Mouse (Mus musculus) gastrocnemius, postnatal 10 days (tissue): ENCODE results near the gene Grin3b. TPM values are rescaled to one million over a fixed set of nuclear protein-coding genes. Genes with fewer than 3 reads are reported as not detected.
A peak's percentile ranks its signal among the peaks of the same experiment; 100 is the strongest.

Experiments used
- DNase-seq: peaks from one replicate; pipeline ENCODE4 v3.0.0; 2021; ENCODE audit warnings: mixed read lengths
- long read RNA-seq, 2 experiments: library from polyadenylated mRNA; stranded (forward); transcript quantifications; one replicate each; pipeline ENCODE4 v2.0.0; 2021
- total RNA-seq, 2 experiments: library from RNA; stranded (reverse); gene quantifications; 2 replicates each; pipeline ENCODE4 v1.2.3; 2021

The Grin3b gene
- total RNA-seq, result under 1 TPM; 0.14 to 0.38 TPM
- long read RNA-seq, experiment 1, partial matches to known transcripts, result 0 of 1 reads
- long read RNA-seq, experiment 1, other reads (novel, unspliced or antisense), result 1 of 1 reads
- long read RNA-seq, experiment 2, result 0 reads

DNA sequence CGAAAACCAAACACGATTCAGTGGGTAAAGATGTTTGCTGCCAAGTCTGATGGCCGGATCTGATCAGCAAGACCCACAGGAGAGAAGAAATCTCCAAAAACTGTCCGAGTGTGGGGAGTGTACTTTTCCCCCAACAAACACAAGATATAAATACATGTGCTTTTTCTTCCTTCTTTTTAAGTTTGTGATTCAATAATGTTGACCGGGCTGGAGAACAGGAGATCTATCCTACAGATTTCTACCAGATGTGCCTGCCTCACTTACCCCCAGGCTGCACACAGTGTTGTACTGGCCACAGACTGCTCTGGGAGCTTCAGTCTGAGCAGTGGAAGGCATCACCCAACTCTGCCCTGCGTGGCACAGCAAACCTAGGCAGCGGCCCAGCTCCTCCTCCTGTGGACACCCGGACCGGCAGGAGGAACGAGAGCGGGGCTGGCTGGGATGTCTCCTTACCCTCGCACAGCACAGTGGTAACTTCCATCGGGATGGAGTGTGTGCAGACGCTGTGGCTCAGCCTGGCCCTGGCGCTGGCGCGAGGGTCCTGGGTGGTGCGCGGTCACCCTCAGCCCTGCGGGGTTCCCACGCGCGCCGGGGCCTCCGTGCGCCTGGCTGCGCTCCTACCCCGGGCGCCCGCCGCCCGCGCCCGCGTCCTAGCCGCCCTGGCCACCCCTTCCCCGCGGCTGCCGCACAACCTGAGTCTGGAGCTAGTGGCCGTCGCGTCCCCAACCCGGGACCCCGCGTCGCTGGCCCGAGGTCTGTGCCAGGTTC, at the start of gene Grin3b:
TSS of gene Grin3b (plus strand) at position 301 of the 768 bp plus-strand sequence.
- no peak for DNase-seq

DNA sequence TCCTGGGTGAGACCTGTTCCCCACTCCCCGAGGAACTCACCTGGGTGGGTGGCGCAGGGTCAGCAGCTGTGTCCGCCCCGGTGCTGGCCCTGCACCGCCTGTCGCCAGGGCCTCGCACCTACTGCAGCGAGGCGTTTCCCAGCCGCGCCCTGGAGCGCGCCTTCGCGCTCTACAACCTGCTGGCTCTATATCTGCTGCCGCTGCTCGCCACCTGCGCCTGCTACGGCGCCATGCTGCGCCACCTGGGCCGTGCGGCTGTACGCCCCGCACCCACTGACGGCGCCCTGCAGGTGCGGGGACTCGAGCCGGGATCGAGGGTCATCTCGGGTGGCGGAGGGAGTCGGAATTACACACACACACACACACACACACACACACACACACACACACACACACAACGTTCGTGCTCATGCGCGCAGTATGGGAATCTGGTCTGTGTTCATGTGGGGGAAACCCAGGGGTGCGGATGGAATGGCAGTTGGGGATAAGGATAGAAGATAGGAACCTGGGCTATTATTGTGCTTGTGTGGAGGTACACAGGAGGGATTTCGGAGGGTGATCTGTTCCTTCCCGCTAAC, 49.5 kb upstream of the Grin3b start, which contains the start of gene R3hdm4:
TSS of gene R3hdm4 (minus strand) at position 251 of the 578 bp plus-strand sequence.
- no peak for DNase-seq

DNA sequence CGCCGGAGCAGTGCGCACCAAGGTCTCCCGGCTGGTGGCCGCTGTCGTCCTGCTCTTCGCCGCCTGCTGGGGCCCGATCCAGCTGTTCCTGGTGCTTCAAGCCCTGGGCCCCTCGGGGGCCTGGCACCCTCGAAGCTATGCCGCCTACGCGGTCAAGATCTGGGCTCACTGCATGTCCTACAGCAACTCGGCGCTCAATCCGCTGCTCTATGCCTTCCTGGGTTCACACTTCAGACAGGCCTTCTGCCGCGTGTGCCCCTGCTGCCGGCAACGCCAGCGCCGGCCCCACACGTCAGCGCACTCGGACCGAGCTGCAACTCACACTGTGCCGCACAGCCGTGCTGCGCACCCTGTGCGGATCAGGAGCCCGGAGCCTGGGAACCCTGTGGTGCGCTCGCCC, 48.9 kb upstream of the Grin3b start:
- DNase-seq, result no peak

DNA sequence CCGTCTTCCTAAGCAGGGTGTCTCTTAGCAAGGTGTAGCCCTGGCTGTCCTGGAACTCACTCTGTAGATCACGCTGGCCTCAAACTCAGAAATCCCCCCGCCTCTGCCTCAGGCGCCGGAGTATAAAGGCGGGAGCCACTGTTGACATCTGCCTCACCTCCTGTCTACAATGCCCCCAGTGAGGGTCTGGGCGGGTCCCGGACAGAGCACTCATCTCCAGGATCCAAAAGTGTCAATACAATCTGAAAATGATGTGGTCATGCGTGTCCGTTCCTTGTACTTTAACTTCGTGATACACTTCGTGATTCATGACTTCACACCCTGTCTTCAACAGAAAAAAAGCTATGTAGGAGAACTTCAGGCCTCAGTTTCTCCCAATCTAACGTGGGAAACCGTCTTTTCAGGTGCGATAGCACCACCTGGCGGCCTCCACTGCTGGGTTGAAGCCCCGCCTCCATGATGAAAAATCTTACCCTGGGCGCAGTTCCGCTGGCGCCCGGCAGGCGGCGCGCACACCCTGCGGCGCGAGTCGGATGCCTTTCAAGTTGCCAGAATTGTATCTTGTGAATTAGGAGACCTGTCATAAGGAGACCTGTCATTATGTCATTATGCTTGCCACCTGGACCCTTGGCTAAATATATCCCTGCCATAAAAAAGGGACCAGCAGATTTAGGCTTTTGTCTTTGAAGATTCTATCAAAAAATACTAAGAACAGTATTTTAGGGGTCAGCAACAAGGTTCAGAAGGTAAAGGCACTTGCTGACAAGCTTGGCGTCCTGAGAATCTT, 45.3 kb upstream of the Grin3b start:
- peak; percentile 93 for DNase-seq

DNA sequence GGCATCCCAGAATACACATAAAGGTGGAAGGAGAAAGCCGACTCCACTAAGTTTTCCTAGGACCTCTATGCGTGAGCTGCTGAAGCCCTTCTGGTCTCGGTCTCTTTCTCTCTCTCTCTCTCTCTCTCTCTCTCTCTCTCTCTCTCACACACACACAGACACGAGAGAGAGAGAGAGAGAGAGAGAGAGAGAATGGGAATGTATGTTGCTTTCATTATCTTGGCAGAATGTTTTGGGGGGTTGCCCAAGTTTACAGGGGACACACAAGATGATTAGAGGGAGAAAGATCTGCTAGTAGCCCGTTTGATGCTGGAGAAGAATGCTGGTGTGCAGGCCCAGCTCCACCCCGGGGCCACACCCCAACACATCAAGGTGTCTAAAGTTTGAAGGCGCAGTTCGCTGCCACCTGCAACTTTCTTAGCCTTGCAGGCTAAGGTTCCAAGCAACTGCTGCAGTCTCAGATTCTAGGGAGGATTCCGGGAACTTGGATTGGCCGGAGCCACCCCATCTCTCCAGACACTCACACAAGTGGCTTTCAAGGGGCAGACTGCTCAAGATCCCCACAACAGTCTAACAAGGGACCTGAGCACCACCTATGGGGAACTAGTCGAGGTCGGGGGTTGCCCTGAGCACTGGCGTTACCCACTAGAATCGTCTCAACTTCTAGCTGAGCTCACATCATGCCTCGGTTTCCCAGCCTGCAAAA, 44.6 kb upstream of the Grin3b start:
- DNase-seq, result no peak

DNA sequence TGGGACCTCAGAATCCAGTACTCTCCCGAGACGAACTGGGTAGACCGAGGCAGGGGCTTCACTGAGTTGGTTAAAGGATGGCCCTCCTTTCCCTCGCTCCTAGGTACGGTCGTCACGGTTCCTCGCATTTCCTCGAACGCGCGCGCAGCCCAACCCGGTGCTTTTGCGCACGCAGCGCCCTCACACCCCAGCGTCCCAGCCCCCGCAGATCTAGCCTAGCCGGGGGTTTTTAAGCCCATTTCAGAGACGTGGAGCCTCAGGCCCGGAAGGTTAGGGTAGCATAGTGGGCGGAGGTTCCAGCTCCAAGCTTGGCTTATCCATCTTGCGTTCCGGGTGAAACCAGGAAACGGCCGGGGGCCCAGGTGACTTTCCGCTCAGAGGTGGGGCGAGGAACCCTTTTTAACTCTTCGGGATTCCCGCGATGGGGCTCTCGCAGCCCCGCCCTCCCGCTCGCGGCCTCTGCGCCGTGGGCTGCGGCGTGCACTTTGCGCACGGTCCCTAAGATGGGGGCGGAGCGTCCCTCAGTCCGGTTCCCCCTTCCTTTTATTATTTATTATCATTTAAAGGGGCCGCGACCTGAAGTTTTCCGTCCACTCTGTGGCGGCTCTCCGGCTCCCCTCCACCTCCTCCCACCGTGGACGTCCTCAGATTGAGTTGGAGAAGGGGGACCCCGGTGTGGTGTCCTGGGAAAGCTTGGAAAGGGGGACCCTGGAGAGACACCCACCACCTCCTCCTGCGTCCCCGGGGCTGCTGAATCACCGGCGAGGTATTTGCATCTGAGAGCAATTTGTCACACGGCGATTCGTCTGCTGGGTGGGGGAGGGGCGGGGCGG, 43.8 kb upstream of the Grin3b start, which contains the start of gene Arid3a:
TSS of gene Arid3a (plus strand) at position 553 of the 833 bp plus-strand sequence.
- DNase-seq, result peak; percentile 83

DNA sequence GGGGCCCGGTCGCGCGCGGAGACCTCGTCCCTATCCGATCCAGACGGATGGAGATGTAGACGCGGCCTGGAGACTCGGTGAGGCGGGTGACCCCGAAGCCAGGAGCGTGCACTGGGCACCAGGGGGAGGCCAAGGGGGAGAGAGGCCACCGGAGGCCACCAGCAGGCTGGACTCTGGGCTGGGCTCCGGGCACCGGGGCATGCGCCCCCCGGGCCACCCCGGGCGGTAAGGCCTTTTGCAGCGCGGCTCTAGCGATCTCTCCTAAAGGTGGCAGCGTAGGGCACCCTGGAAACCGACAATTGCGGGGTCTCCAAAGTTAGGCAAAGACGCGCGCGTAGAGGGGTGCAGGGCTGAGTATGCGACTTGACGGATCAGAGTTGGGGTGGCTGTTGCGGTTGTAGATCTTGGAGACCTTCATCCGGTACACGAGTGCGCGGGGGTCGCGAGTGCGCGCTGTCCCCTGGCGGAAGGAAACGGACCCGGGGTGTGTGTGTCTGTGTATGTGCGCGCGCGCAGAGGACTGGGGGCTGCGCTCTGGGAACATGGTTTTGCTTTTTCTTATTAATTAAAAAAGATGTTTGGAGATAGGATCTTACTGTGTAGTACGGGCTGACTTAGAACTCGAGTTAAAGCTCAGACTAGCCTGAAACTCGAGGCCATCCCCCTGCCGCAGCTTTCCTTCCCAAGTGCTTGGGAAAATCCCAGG, 43.0 kb upstream of the Grin3b start:
- DNase-seq, result peak; percentile 53

DNA sequence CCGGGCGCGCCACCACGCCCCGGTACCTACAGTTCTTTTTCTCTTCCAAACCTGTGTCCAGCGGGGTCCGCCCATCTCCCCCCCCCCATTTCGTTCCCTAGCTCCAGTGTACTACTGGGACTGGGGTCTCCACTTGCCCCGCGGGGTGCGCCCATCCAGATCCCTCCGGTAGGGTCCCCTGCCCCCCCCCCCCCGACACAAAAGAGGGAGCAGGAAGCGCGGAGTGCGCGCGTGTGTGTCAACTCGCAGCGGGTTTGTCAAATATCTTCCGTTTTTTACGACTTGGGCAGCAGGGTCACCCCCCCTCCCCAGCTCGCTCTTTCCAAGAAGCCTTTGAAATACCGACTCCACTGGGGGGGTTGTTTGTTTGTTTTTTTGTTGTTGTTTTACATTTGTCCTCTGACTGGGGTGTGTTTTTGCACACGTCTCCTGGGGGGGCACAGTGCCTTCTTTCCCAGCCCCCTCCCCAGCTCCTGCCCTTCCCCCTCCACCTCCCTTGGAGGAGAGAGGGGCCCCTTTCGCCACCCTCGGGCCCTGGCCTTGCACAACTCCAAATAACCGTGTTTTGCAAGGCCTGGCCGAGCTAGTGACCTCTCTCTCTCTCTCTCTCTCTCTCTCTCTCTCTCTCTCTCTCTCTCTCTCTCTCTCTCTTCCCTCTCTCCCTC, 42.4 kb upstream of the Grin3b start:
- DNase-seq, result no peak

DNA sequence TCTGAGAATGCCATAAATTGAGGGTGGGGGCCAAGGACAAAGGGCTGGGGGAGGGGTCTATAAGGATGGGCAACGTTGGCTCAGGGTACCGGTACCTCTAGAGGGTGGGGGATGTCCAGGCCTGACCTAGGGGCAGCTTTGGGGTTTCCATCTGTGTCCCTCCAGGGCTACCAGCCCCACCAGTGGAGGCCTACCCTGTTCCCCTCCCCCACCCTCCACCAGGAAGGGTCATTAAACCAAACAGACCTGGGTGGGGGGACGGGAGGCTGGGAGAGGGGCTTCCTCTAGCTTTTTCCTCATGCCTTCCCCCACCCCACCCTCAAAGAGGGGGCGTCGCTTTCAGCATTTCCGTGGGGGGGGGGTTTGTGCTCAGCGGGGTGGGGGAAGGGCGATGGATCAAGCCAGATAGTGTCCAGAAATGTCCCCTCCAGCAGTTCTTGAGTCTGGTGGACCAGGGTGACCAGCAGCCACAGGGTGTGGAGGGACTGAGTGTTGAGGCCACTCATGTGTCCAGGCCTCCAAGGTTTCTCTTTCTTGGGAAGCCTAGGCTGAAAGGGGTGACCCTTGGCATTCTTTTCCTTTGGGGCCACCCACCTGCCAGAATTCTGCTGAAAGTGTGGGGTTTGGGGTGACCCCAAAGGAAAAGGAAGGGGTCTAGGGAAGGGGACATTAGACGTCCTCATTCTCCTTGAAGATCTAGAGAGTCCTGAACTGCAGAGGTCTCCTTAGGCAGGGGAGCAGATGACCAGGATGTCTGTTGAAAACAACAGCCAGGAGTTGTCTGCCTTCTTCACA, 41.4 kb upstream of the Grin3b start:
- DNase-seq, result no peak

DNA sequence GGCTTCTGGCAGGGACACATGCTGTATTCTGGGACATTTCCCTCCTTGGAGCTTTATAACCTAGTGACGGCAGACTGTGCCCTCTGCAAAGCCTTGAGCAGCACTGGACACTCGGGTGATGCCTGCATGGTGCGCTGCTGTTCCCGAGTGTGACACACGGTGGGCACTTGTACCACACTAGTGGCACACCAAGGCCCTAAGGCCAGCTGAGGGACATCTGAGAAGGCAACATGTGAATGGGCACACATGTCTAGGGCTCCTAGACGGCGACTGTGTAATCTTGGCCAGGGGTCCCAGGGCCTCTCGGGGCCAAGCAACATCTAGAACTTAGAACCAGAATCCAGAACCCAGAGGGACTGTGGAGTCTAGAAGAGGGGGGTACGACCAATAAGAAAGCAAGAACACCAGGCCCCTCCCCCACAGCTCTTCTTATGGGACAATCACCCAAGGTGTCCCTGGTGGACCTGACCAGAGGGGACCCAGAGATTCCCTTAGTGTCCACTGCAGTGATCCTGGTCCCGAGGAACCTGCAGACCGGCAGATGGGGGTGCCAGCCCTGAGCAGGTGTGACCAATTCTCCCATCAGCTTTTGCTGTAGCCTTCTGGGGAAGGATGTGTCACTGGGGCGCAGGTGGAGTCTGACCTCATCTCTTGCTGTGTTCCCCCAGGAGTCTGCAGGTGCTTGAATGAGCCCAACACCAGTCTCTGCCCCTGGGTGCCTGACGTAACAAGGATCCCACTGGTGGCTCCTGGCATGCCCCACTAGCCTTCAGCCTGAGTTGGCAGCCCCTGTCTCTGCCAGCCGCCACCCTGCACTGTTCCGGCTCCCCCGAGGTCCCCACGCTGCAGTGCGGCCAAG, 40.3 kb upstream of the Grin3b start:
- no peak for DNase-seq

DNA sequence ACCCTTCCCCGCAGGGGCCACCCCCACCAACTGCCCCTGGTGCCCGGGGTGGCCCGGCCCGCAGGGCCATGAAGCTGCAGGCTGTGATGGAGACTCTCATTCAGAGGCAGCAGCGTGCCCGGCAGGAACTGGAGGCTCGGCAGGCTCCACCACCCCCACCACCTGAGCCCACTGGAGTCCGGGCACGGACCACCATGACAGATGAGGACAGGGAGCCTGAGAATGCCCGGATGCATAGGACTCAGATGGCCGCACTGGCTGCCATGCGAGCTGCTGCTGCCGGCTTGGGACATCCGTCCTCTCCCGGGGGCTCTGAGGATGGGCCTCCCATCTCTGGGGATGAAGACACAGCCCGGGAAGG, 39.7 kb upstream of the Grin3b start:
- no peak for DNase-seq

DNA sequence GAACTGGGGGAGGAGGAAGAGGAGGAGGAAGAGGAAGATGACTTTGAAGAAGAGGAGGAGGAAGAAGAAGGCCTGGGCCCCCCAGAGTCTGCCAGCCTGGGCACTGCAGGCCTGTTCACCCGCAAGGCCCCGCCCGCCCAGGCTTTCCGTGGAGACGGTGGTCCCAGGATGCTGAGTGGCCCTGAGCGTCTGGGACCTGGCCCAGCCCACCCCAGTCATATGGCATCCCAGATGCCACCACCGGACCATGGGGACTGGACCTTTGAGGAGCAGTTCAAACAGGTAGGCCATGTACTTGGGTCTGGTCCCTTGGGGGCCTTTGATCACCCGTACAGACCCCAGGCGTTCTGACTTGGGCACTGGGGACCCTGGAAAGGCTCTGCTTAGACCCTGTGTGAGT, 38.7 kb upstream of the Grin3b start:
- DNase-seq, result no peak

DNA sequence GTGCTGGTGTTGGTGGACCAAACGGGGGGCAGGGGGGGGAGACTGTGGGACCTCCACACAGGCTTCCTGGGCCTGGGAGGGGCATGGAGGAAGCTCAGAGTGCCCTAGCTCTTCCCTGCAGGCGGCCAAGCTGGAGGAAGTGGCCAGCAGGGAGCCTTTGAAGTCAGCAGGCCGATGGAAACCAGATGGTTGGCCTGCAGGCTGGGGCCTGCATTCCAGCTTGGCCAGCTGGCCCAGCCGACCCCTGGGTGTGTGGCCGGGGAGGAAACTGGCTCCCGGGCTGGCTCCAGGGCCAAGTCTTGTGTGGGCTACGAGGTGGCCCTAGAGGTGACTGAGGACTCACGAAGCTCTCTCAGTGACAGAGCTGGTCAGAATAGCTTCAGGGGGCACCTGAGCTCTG, 37.8 kb upstream of the Grin3b start:
- DNase-seq, result peak; percentile 80

DNA sequence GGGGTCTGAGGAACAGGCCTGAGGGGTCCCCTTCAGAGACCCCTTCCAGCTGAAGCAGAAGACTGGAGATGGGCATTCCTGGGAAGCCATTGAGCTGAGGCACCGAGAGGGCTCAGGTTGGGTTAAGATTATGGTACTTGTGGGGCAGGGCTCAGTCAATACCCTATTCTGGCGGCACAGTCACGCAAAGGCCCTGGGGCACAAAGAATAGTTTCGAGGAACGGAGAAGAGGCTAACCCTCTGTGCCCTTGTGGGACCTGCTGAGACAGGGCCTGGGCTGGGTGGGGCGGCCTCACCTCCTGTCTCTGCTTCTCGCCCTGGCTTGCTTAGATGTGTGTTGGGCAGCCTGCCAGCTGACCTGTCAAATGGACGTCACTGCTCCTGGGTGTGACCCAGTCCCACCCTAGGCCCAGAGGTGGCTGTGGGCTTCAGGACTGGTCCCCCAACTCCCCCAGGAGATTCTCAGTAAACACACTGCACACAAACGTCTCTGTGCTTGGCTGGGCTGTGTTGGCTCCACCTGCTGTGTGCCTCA, 37.3 kb upstream of the Grin3b start:
- peak; percentile 48 for DNase-seq

DNA sequence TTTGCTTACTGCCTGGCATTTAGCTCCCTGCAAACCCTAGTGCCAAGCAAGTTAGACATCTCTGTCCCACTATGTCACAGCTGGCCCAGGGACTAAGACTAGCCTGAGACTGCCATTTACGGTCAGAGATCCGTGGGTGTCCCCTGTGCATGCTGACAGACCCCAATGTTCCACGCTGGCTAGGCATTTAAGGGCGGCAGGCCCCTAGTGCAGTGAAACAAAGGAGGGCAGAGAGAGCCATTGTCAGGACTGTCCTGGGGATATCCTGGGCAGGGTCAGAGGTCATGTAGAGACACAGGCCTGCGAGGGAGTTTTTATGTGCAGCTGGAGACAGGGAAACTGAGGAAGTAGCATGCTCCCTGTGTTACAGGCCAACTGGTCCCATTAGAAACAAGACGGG, 36.7 kb upstream of the Grin3b start:
- DNase-seq, result no peak

DNA sequence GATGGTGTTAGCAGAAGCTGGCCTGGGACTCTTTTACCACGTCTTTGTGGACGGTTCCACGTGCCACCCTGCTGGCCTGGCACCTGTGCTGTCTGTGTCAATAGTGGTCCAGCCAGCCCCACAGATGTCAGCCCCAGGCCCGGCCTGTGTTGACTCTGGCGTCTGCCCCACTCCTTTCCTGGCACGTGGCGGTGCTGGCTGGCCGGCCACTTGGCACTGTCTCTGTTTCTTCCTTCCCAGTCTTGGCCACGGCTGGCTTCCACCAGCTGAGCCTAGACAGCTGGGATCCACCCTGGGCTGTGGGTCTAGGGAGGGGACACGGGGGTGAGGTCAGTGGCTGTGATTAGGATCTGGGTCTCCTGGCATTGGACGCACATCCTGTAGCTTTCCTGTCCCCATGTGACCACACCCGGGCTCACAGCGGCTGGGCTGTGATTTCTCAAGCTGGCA, 36.2 kb upstream of the Grin3b start:
- DNase-seq, result peak; percentile 90

DNA sequence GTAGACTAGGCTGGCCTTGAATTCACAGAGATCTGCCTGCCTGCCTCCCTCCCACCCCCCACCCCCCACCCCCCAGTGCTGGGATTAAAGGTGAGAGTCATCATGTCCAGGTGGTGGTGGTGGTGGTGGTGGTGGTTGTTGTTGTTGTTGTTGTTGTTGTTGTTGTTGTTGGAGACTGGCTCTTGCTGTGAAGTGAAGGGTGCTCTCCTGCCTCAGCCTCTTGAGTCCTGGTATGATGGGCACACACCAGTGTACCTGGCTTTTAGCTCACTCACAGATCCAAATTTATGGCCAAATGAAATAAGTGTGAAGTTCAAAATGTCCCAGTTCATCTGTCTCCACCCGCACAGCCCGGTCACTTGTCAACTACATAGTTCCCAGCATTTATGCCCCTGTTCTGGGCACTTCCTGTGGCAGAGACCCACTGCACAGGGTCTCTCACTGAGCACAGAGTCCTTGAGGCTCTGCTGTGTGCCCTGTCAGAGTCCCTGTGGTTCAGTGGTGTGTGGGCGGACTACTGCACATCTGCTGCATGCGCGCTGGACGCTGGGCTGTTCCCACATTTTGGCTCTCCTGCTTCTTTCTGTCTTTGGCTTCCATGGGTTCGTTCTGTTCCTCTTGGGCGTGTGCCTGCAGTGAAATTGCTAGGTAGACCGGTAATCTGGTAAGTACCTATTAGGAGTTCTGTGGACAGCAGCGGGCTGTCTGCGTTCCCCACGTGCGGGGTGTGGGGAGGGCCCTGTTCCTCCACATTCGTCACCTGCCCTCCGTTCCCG, 35.5 kb upstream of the Grin3b start:
- DNase-seq, result no peak
